Mouse (Mus musculus) ES-Bruce4 (cell line): Measurements from ENCODE around the gene Gatad2a.

ENCODE experiments used
- CTCF ChIP-seq: IDR thresholded peaks from one replicate; pipeline ENCODE4 v1.8.1; 2011; ENCODE audit warnings: low read depth, low read length
- EP300 ChIP-seq: IDR thresholded peaks from 2 replicates; pipeline ENCODE4 v1.6.1; 2011; ENCODE audit warnings: low read depth, low read length; ENCODE audit not compliant: insufficient read depth
- POLR2A ChIP-seq: IDR thresholded peaks from one replicate; pipeline ENCODE4 v1.8.1; 2011; ENCODE audit warnings: low read length; ENCODE audit not compliant: insufficient read depth

DNA sequence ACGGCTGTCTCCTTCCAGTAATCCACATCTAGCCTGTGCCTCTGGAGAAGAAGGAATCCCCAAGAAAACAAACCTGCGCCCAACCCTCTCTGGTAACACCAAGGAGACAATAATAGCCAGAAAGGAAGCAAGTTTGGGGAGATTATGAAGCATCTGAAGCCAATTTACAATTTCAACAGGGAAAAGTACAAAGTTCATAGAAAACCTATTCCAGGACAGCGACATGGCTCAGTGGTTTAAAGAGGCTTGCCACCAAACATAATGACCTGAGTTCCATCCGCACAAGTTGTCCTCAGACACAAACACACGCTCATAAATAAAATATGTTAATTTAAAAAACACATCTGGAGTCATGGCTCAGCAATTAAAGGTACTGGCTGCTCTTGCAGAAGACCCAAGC, 21.4 kb downstream of the Gatad2a start:
- TF ChIP-seq EP300 (no peak), CTCF (no peak), POLR2A (no peak)
